Mouse (Mus musculus): ENCODE measurements at regions not wholly inside any gene's neighbourhood (a gene's known extent, or its start where the extent isn't known, plus 50 kb on each side); places are given as distances from the start of the nearest gene placed in this dataset.
"Not testable (repeated sequence)": the region's sequence is repeated elsewhere in the genome, so short reads cannot be mapped to it uniquely, and the experiment has no call there.

GRCm38 (mm10) chr13:11030874-11031273, 670.2 kb upstream of the Chrm3 start:
- not testable (repeated sequence) for H3K27me3 ChIP-seq (ENCODE audit: insufficient read depth, low read length); H3K4me3 ChIP-seq (replicated peaks; ENCODE audit: low read length); H3K36me3 ChIP-seq (ENCODE audit: insufficient read depth, low read length); H3K4me1 ChIP-seq (replicated peaks; ENCODE audit: low read depth, low read length)
- peaks cover 42% of the 10 kb centered on the region for H3K9me3 ChIP-seq (ENCODE audit: low read length)
- peak; percentile 61; the same call in 1 of the 2 replicates for TF ChIP-seq NANOG (IDR thresholded peaks at IDR 0.05; ENCODE audit: borderline replicate concordance, low read length)

DNA sequence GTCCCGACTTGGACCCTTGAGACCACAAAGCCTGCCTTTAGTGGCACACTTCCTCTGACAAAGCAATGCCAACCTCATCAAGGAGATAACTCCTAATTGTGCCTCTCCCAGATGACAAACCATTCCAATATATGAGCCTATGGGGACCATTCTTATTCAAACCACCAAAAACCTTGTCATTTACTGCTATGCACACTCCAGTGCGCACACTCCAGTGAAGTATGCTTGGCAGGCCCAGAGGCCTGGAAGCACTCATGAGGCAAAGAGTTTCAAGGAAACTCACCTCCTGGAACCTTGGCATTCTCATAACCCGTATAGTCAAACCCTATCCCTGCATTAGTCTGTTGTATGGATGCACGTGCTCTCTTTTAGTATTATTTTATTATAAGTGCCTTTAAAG, 669.7 kb upstream of the Chrm3 start:
- Histone ChIP-seq H3K4me1 (replicated peaks; ENCODE audit: low read depth, low read length) (peaks cover 6% of the 10 kb centered on the region; the same call in 1 of the 2 replicates), H3K9me3 (ENCODE audit: low read length) (peaks cover 42% of the 10 kb centered on the region), H3K4me3 (replicated peaks; ENCODE audit: low read length) (no peak overlapping the region), H3K27me3 (ENCODE audit: insufficient read depth, low read length) (no peaks in the 10 kb centered on the region), H3K36me3 (ENCODE audit: insufficient read depth, low read length) (no peaks in the 10 kb centered on the region; the same call in 1 of the 2 replicates)
- TF ChIP-seq POU5F1 (IDR thresholded peaks at IDR 0.05; ENCODE audit: borderline replicate concordance, low read length) (no peak), NANOG (IDR thresholded peaks at IDR 0.05; ENCODE audit: borderline replicate concordance, low read length) (no peak), CTCF (conservative IDR thresholded peaks at IDR 0.05; ENCODE audit: low read length) (no peak)

- Histone ChIP-seq H3K9me3 (ENCODE audit: low read length) (peaks cover 20% of the 10 kb centered on the region), H3K4me3 (replicated peaks; ENCODE audit: low read length) (no peak overlapping the region)
- TF ChIP-seq NANOG (IDR thresholded peaks at IDR 0.05; ENCODE audit: borderline replicate concordance, low read length) (no peak), POU5F1 (IDR thresholded peaks at IDR 0.05; ENCODE audit: borderline replicate concordance, low read length) (no peak), CTCF (conservative IDR thresholded peaks at IDR 0.05; ENCODE audit: low read length) (no peak)
These were observed 665.3 kb upstream of the Chrm3 start for GRCm38 (mm10) chr13:11025918-11026317.

GRCm38 (mm10) chr13:11024441-11024840, 663.8 kb upstream of the Chrm3 start:
- Histone ChIP-seq H3K4me3 (replicated peaks; ENCODE audit: low read length) (no peak overlapping the region), H3K9me3 (ENCODE audit: low read length) (peaks cover 13% of the 10 kb centered on the region), H3K36me3 (ENCODE audit: insufficient read depth, low read length) (no peaks in the 10 kb centered on the region; the same call in 1 of the 2 replicates), H3K4me1 (replicated peaks; ENCODE audit: low read depth, low read length) (no peaks in the 10 kb centered on the region), H3K27me3 (ENCODE audit: insufficient read depth, low read length) (no peaks in the 10 kb centered on the region)
- TF ChIP-seq POU5F1 (IDR thresholded peaks at IDR 0.05; ENCODE audit: borderline replicate concordance, low read length) (no peak), CTCF (conservative IDR thresholded peaks at IDR 0.05; ENCODE audit: low read length) (no peak), NANOG (IDR thresholded peaks at IDR 0.05; ENCODE audit: borderline replicate concordance, low read length) (no peak)

More at GRCm38 (mm10) chr13:11025918-11026317, 665.3 kb upstream of the Chrm3 start:
- Histone ChIP-seq H3K4me1 (replicated peaks; ENCODE audit: low read depth, low read length) (peaks cover 6% of the 10 kb centered on the region; the same call in 1 of the 2 replicates), H3K27me3 (ENCODE audit: insufficient read depth, low read length) (no peaks in the 10 kb centered on the region), H3K36me3 (ENCODE audit: insufficient read depth, low read length) (no peaks in the 10 kb centered on the region; the same call in 1 of the 2 replicates)

DNA sequence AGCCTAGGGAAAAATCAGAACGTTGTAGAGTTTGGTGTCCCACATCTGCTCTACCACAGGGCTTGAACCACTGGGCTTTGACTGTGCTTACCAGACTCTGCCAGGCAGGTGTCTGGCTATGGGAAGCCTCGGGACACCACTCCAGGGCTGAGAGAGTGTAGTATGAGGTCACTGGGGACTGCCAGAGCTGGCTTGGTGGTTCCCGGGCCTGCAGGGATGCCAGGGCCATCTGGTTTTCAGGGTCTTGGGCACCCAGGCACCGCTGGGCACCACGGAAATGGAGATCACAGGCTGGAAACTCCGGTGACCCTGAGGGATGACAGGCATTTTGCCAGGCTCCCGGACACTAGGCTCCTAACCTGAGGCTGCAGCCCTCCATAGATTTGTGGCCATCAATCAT, 656.9 kb upstream of the Chrm3 start:
- no peak overlapping the region for H3K4me3 ChIP-seq (replicated peaks; ENCODE audit: low read length)
- TF ChIP-seq POU5F1 (IDR thresholded peaks at IDR 0.05; ENCODE audit: borderline replicate concordance, low read length) (no peak), CTCF (conservative IDR thresholded peaks at IDR 0.05; ENCODE audit: low read length) (no peak), NANOG (IDR thresholded peaks at IDR 0.05; ENCODE audit: borderline replicate concordance, low read length) (no peak)
- no peaks in the 10 kb centered on the region for H3K27me3 ChIP-seq (ENCODE audit: insufficient read depth, low read length)
- H3K9me3 ChIP-seq (ENCODE audit: low read length) = no peaks in the 10 kb centered on the region; the same call in 1 of the 2 replicates
- H3K36me3 ChIP-seq (ENCODE audit: insufficient read depth, low read length) = no peaks in the 10 kb centered on the region
- no peaks in the 10 kb centered on the region for H3K4me1 ChIP-seq (replicated peaks; ENCODE audit: low read depth, low read length)

DNA sequence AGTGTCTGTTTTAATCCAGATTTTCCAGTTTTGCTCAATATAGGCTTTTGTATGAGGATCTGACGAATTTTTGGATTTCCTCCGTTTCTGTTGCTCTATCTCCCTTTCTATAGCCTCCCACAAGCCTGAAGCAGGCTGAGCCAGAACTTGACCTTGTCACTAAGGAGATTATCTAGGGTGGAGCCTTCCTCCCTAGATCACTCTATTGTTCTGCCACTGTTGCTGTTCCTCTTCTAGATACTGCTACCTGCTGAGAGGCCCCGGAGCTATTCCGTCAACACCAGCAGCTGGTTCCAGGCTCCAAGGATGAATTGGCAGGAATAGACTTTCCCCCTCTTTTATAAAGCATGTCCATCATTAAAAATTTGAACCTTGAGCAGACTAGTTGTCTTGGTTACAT, 644.7 kb upstream of the Chrm3 start:
- peaks cover 10% of the 10 kb centered on the region for H3K4me1 ChIP-seq (replicated peaks; ENCODE audit: low read depth, low read length)
- peaks cover 66% of the 10 kb centered on the region for H3K9me3 ChIP-seq (ENCODE audit: low read length)
- peaks cover 29% of the 10 kb centered on the region for H3K36me3 ChIP-seq (ENCODE audit: insufficient read depth, low read length)
- no peak overlapping the region for H3K4me3 ChIP-seq (replicated peaks; ENCODE audit: low read length)
- H3K27me3 ChIP-seq (ENCODE audit: insufficient read depth, low read length) = no peaks in the 10 kb centered on the region
- peak; percentile 85 for TF ChIP-seq NANOG (IDR thresholded peaks at IDR 0.05; ENCODE audit: borderline replicate concordance, low read length)
- TF ChIP-seq CTCF (conservative IDR thresholded peaks at IDR 0.05; ENCODE audit: low read length) = no peak

- TF ChIP-seq CTCF (conservative IDR thresholded peaks at IDR 0.05; ENCODE audit: low read length) (no peak), POU5F1 (IDR thresholded peaks at IDR 0.05; ENCODE audit: borderline replicate concordance, low read length) (no peak), NANOG (IDR thresholded peaks at IDR 0.05; ENCODE audit: borderline replicate concordance, low read length) (no peak)
- H3K9me3 ChIP-seq (ENCODE audit: low read length) = peaks cover 6% of the 10 kb centered on the region; the same call in 1 of the 2 replicates
- no peaks in the 10 kb centered on the region for H3K4me1 ChIP-seq (replicated peaks; ENCODE audit: low read depth, low read length)
- no peak overlapping the region for H3K4me3 ChIP-seq (replicated peaks; ENCODE audit: low read length)
- no peaks in the 10 kb centered on the region for H3K27me3 ChIP-seq (ENCODE audit: insufficient read depth, low read length)
- no peaks in the 10 kb centered on the region for H3K36me3 ChIP-seq (ENCODE audit: insufficient read depth, low read length)
These were observed 630.5 kb upstream of the Chrm3 start for GRCm38 (mm10) chr13:10991151-10991550.

GRCm38 (mm10) chr13:10990503-10991025, 629.9 kb upstream of the Chrm3 start:
- Histone ChIP-seq H3K27me3 (ENCODE audit: insufficient read depth, low read length) (no peaks in the 10 kb centered on the region), H3K36me3 (ENCODE audit: insufficient read depth, low read length) (no peaks in the 10 kb centered on the region), H3K4me3 (replicated peaks; ENCODE audit: low read length) (no peak overlapping the region), H3K9me3 (ENCODE audit: low read length) (peaks cover 6% of the 10 kb centered on the region; the same call in 1 of the 2 replicates), H3K4me1 (replicated peaks; ENCODE audit: low read depth, low read length) (no peaks in the 10 kb centered on the region)
- TF ChIP-seq CTCF (conservative IDR thresholded peaks at IDR 0.05; ENCODE audit: low read length) = no peak
- TF ChIP-seq POU5F1 (IDR thresholded peaks at IDR 0.05; ENCODE audit: borderline replicate concordance, low read length) = no peak
- TF ChIP-seq NANOG (IDR thresholded peaks at IDR 0.05; ENCODE audit: borderline replicate concordance, low read length) = no peak
